Mouse (Mus musculus): ENCODE measurements around the gene Lrmp.
A peak's percentile ranks its signal among the peaks of the same experiment; 100 is the strongest.

Gene Lrmp

GRCm38 (mm10) chr6:145139776-145140475, 24.5 kb downstream of the Lrmp start:
- no peak for DNase-seq

- no peak for DNase-seq
Observed at GRCm38 (mm10) chr6:145140706-145141105, 25.3 kb downstream of the Lrmp start.

DNA sequence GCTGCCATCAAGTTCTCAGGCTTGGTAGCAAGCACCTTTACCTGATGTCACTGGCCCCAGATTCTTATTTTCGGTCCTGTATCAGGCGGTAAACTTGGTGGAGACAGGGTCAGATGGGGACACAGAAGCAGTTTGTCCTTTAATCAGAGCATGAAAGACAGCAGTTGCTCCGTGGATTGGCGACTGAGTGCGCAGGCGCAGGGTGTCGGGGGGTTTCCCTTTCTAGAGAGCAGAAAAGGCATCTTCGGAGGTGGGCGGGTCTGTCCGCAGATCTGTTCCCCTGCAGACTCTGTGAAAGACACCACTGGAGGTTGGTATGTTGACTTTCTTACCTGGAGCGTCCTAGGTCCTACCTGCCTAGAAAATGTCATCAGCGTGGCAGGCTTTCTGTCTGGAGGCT, 26.4 kb downstream of the Lrmp start:
- no peak for DNase-seq

- no peak for DNase-seq
Observed at GRCm38 (mm10) chr6:145145173-145145572, 29.7 kb downstream of the Lrmp start.

GRCm38 (mm10) chr6:145147716-145148115, 32.3 kb downstream of the Lrmp start:
- no peak for DNase-seq

DNA sequence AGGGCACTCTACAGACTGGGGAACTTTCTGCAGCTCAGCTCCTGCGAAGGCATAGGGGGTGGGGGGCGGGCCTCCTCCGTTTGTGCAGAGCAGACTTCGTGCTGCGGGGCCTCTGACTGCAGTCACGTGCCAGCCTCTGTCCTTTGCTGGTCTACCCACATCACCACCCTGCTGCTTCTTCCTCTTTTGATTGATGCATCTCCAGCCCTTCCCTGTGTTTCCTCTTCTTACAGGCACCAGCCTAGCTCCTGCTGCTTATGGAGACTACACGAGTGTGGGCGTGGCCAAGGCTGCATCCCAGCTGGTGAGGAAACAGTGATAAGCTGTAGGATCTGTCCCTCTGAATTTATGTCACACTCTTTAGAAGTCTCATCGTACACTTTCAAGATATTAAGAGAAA, 33.6 kb downstream of the Lrmp start:
- no peak for DNase-seq

DNA sequence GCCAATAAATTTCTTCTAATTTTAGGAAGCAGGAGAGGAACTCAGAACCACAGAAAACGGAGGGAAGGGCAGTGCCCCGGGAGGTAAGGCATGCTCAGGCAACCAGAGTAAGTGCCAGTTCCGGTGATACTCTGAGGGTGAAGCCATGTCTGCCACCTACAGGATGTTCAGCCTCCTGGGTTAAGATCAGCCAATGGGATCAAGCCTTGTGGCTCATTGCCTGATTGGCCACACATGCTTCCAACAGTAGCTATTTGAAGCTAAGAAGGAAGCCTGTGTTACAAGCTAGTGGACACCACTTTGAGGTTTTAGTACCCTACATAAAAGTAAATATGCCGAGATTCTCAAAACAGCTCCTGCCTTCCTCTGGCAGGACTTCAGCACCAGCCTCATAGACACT, 43.2 kb downstream of the Lrmp start:
- no peak for DNase-seq

- no peak for DNase-seq
Observed at GRCm38 (mm10) chr6:145160581-145160980, 45.1 kb downstream of the Lrmp start.

DNA sequence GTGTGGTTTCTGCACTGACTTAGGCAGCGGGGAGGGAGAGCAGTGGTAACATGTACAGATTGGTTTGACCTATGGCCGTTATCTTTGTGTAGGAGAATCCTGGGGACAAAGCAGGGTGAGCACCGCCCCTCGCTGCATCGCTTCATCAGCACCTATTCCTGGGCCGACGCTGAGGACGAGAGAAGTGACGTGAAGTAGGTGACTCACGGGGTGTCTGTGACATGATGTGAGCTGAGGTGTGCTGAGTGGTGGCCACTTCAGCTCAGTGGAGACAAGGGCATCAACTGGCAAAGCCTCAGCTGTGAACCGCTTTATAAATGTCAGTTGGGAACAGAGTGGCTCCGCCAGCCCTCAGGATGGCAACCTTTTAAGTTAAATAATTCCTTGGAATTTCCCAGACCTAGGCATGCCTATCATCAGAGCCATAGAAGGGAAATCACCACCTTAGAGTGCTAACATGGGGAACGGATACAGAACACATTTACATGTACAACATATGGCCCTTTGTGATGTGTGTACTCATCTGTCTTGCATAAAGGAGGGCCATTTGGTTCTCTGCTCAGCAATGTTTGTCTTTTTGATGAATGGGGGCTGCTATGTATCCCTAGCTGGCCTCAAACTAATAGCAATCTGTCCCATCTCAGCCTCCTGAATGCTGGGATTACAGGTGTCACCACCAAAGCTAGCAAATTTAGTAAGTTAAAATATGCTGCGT, 56.6 kb downstream of the Lrmp start:
- no peak for DNase-seq

GRCm38 (mm10) chr6:145173781-145174191, 58.3 kb downstream of the Lrmp start:
- DNase-seq: peak; percentile 73 to 80

- DNase-seq: no peak
Observed at GRCm38 (mm10) chr6:145175571-145175981, 60.1 kb downstream of the Lrmp start.

- no peak for DNase-seq
Observed at GRCm38 (mm10) chr6:145176474-145176873, 61.0 kb downstream of the Lrmp start.

DNA sequence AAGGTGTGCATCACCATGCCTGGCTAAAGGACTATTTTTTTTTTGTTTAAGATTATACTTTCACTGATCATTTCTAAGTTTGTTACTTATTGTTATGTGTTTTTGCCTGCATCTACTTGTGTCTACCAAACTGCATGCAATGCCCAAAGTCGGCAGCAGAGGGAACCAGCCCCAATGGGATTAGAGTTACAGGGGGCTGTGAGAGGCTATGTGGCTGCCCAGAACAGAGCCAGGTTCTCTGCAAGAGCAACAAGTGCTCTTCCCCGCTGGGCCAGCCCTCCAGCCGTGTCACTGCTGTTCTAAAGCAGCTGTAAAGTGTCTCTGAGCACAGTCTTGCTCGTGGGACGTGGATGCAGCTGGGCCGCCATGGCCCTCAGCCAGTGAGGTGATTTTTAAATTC, 64.2 kb downstream of the Lrmp start:
- peak; percentile 68 to 70 for DNase-seq

GRCm38 (mm10) chr6:145182044-145182443, 66.6 kb downstream of the Lrmp start:
- DNase-seq: peak in 1 of 2 experiments; percentile 17

DNA sequence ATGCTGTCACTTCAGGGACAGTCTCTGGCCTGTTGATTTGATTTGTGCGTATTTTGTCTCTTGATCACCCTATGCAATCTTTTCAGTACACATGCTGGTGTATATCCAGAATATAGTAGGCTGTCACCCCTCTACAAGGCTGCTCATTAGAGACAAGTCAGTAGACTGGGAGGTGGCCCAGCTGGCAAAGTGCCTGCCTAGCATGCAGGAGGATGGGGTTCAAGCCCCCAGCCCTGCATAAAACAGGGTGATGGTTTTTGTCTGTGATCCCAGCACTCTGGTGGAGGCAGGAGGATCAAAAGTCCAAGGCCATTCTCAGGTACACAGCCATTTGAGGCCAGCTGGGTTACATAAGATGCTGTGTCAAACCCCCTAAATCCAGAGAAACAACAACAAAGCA, 70.6 kb downstream of the Lrmp start:
- DNase-seq: peak; percentile 61 to 66

DNA sequence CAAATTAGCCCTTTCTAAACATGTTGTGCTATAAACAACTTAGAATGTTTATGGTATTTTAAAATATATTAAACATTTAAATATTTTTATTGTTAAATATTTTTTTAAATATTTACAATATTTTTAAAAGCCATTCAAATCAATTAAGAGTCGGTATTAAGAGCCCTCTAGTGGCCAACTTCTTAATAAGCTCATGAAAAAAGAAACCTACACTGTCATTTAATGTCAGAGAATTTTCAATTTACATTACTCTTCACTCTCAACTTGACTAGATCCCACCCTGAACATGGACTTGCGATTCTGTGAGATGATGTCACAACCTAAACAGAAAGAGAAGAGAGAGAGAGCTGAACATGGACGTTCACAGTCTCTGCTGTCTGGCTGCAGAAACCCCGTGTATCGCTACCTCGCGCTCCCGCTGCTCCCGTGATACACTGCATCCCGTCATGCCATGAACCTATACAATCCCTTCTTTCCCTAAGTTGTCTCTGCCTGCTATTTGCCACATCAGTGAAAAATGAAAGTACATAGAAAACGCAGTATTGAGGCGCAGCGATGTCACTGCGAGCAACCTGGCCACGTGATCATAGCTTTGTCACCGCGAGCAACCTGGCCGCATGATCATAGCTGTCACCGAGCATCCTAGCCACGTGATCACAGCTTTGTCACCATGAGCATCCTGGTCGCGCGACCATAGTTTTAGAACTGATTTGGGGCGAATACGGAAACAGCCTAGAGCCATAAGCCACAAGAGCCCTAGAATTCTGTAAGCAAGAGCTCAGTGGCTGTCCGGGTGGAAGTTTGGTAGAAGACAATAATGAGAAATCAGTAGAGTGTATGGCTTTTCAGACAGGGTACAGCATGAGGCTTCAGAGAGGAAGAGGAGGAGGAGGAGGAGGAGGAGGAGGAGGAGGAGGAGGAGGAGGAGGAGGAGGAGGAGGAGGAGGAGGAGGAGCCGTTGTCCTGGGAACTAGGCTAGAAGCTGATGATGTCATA, 71.9 kb downstream of the Lrmp start:
- DNase-seq: peak; percentile 48 to 70

DNA sequence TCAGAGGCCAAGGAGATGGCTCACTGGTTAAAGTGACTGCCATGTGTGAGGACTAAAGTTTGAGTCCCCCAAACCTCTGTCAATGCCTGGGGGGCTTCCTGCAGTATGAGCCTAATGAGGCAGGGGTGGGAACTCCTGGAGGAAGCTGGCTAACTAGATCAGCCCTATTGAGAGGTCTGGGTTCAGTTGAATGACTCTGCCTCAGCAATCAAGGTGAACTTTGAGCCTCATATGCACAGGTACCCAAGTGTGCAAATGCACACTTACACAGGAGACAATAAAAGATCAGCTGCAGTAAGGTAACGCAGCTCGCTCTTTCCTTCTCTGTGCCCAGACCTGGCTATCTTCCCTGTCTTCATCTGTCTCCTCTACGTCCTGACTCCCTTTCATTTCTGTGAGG, 77.6 kb downstream of the Lrmp start:
- DNase-seq: no peak

- DNase-seq: no peak
Observed at GRCm38 (mm10) chr6:145193446-145193845, 78.0 kb downstream of the Lrmp start.

- DNase-seq: no peak
Observed at GRCm38 (mm10) chr6:145197949-145198686, 82.7 kb downstream of the Lrmp start.

DNA sequence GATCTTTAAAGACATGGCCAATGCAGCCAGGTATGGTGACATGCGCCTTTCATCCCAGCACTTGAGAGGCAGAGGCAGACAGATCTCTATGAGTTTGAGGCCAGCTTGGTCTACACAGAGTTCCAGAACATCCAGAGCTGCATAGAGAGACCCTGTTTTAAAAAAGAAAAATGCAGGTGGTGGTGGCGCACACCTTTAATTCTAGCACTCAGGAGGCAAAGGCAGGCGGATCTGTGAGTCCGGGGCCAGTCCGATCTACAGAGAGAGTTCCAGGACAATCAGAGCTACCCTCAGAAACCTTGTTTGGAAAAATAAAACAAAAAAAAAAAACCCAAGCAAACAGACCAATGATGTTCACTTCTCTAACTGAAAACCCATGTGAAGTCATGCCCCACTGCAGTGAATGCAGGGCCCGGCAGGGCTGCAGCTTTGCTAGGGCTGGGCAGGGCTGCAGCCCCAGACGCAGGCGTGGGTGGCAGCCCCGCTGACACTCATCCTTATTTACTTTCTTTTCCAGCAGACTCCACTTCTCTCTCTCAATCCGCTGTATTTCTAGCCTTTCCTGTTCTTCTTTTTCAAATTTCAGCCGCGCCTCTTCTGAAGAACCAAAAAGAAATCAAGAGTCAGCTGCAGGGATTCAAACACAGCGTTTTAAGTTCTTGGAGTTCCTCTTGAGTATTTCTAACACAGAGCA, 87.1 kb downstream of the Lrmp start:
- no peak for DNase-seq

DNA sequence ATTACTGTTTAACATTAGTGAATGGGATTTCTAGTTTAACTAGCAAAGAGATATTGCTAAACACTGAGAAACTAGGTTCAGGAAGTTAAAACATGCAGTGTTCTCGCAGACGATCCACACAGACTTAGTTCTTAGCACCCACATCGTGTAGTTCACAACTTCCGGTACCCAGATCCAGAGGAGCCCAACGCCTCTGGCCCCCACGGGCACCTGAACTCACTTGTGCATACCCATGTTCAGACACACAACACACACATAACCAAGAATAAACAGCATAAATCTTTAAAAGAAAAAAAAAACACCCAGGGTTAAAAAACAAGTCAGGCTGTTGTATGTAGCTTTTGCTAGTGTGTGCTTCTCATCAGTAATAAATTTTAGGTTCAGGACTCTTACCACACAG, 89.0 kb downstream of the Lrmp start:
- DNase-seq: no peak

- DNase-seq: no peak
Observed at GRCm38 (mm10) chr6:145205142-145205541, 89.7 kb downstream of the Lrmp start.

All from cerebellum, postnatal 10 days (tissue).